Mouse (Mus musculus): ENCODE measurements around the gene Atp2b1.
"Not testable (repeated sequence)": the region's sequence is repeated elsewhere in the genome, so short reads cannot be mapped to it uniquely, and the experiment has no call there.

Gene Atp2b1

GRCm38 (mm10) chr10:98962092-98962491, 47.9 kb downstream of the Atp2b1 start:
- DNase-seq (ENCODE audit: low spot score) = no peak

- DNase-seq (ENCODE audit: low spot score) = no peak
Observed at GRCm38 (mm10) chr10:98966407-98967215, 52.4 kb downstream of the Atp2b1 start.

- DNase-seq (ENCODE audit: low spot score) = no peak
Observed at GRCm38 (mm10) chr10:98967240-98967891, 53.2 kb downstream of the Atp2b1 start.

- no peak for DNase-seq (ENCODE audit: low spot score)
Observed at GRCm38 (mm10) chr10:98970917-98971316, 56.7 kb downstream of the Atp2b1 start.

GRCm38 (mm10) chr10:98972359-98972758, 58.2 kb downstream of the Atp2b1 start:
- DNase-seq (ENCODE audit: low spot score) = no peak

GRCm38 (mm10) chr10:98972912-98973605, 58.9 kb downstream of the Atp2b1 start:
- DNase-seq (ENCODE audit: low spot score) = no peak

- DNase-seq (ENCODE audit: low spot score) = no peak
Observed at GRCm38 (mm10) chr10:98974645-98975044, 60.4 kb downstream of the Atp2b1 start.

- DNase-seq (ENCODE audit: low spot score) = no peak
Observed at GRCm38 (mm10) chr10:98975611-98976010, 61.4 kb downstream of the Atp2b1 start.

GRCm38 (mm10) chr10:98976877-98977494, 62.8 kb downstream of the Atp2b1 start:
- DNase-seq (ENCODE audit: low spot score) = no peak

GRCm38 (mm10) chr10:98978766-98979165, 64.6 kb downstream of the Atp2b1 start:
- DNase-seq (ENCODE audit: low spot score) = no peak

- DNase-seq (ENCODE audit: low spot score) = no peak
Observed at GRCm38 (mm10) chr10:98979296-98979695, 65.1 kb downstream of the Atp2b1 start.

- no peak for DNase-seq (ENCODE audit: low spot score)
Observed at GRCm38 (mm10) chr10:98979951-98980350, 65.7 kb downstream of the Atp2b1 start.

- no peak for DNase-seq (ENCODE audit: low spot score)
Observed at GRCm38 (mm10) chr10:98991964-98992363, 77.8 kb downstream of the Atp2b1 start.

- DNase-seq (ENCODE audit: low spot score) = no peak
Observed at GRCm38 (mm10) chr10:98993186-98993585, 79.0 kb downstream of the Atp2b1 start.

- not testable (repeated sequence) for DNase-seq (ENCODE audit: low spot score)
Observed at GRCm38 (mm10) chr10:98995016-98995747, 81.0 kb downstream of the Atp2b1 start.

GRCm38 (mm10) chr10:99004866-99005265, 90.7 kb downstream of the Atp2b1 start:
- DNase-seq (ENCODE audit: low spot score) = no peak

- no peak for DNase-seq (ENCODE audit: low spot score)
Observed at GRCm38 (mm10) chr10:99011084-99011483, 96.9 kb downstream of the Atp2b1 start.

GRCm38 (mm10) chr10:99012086-99012485, 97.9 kb downstream of the Atp2b1 start:
- DNase-seq (ENCODE audit: low spot score) = no peak

- no peak for DNase-seq (ENCODE audit: low spot score)
Observed at GRCm38 (mm10) chr10:99014737-99015136, 100.5 kb downstream of the Atp2b1 start.

GRCm38 (mm10) chr10:99016996-99017395, 102.8 kb downstream of the Atp2b1 start:
- no peak for DNase-seq (ENCODE audit: low spot score)

- DNase-seq (ENCODE audit: low spot score) = no peak
Observed at GRCm38 (mm10) chr10:99027462-99027861, 113.3 kb downstream of the Atp2b1 start.

GRCm38 (mm10) chr10:99029844-99030243, 115.6 kb downstream of the Atp2b1 start:
- DNase-seq (ENCODE audit: low spot score) = no peak
